Mouse (Mus musculus): ENCODE results near the gene Pan3.

Pan3 gene

GRCm38 (mm10) chr5:147429535-147430305 is at the start of gene Pan3:
TSS of gene Pan3 (plus strand) at chr5:147430161.
- peak; percentile 97 for DNase-seq

DNA sequence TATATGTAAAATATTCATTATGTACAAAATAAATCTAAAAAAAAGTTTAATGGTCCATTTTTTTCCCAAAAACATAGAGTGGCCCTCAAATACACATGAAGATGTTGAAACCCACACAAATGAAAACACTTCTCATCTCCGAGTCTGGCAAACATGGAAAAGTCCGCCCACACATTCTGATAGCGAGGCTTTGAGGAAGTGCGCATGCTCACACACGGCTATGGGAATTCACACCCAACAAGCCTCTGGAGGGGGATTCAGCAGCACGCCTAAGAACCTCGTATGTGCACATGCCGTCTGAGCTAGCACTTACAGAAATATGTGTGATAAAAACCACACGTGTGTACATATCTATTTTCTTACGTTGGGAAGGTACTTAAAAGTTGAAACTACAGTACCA is 48.6 kb upstream of the Pan3 start:
- DNase-seq: no peak

- DNase-seq: peak; percentile 63
These were observed 43.1 kb upstream of the Pan3 start for GRCm38 (mm10) chr5:147386865-147387264.

GRCm38 (mm10) chr5:147388376-147389008 is 41.5 kb upstream of the Pan3 start:
- peak; percentile 71 for DNase-seq

- DNase-seq: no peak
These were observed 40.9 kb upstream of the Pan3 start for GRCm38 (mm10) chr5:147389052-147389451.

DNA sequence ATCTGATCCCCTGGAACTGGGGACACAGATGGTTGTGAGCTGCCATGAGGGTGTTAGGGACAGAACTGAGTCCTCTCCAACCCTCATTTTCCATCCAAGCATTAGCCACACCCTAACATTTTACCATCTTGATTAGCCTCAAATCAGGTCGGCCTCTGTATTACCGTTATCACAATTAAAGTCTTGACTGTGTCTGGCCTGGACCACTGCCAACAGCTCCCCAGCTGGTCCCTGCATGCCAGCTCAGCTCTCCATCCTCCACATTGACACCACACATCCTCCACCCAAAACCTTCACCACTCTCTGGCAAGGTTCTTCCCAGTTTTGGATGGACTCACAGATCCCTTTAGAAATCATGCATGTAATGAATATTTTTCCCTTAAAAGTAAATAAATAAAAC is 39.2 kb upstream of the Pan3 start:
- DNase-seq: peak; percentile 36

DNA sequence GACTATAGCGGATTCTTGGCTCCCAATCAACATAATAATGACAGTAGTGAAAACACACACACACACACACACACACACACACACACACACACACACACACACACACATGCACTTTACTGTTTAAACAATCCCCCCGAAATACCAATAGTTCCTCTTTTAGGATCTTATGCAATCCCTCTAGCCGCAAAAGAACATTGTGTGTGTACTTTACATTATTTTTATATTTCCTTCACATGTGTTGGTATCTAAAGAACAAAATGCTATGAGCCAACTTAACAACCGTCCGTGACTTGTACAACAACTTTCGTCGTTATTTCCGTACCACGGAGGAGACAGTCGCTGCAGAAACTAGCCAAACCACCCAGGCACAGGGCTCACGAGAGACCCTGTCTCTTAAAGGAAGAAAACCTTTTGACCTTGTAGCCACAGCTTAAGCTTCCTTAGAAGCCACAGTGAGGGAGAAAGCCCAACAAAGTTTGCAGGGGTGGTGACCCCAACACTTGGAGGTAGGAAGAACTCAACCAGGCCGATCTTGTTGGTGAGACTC is 37.2 kb upstream of the Pan3 start:
- DNase-seq: no peak

DNA sequence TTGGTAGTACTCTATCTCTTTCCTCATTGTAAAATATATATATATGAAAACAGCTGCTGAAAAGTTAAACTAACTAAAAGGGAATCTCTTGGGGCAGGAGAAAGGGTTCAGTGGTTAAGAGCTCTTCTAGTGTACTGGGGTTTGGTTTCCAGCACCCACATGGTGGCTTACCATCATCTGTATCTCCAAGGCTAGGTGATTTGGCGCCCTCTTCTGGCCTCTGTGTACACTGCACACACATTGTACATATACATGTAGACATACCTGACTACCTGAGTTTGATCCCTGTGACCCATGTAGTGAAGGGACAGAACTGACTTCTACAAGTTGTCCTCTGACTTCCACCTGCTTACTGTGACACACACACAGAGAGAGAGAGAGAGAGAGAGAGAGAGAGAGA is 34.9 kb upstream of the Pan3 start:
- DNase-seq: peak; percentile 18

GRCm38 (mm10) chr5:147399843-147400504 is 30.0 kb upstream of the Pan3 start, which contains the start of gene Flt3:
TSS of gene Flt3 (minus strand) at chr5:147400489.
- peak; percentile 43 for DNase-seq

DNA sequence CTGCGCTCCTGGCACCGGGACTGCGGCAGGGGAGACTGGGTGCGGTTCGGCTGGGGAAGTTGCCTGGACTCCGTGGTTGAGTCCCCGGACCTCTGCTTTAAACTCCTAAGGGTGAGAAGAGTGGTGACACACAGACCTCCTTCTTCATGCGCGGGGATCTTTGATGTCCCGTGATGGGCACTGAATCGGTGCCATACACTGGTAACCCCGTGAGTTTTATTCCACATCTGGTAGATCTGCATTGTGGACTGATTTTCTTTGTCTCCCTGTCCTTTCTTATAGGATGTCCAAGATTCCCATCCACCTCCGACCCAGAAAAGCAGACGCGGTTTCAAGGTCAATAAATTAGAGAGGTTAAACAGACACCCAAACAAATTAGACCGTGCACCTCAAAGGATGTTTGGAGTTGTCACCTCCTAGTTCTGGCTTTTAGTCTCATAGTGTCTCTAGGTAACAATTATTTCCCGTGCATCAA is 29.4 kb upstream of the Pan3 start:
- no peak for DNase-seq

DNA sequence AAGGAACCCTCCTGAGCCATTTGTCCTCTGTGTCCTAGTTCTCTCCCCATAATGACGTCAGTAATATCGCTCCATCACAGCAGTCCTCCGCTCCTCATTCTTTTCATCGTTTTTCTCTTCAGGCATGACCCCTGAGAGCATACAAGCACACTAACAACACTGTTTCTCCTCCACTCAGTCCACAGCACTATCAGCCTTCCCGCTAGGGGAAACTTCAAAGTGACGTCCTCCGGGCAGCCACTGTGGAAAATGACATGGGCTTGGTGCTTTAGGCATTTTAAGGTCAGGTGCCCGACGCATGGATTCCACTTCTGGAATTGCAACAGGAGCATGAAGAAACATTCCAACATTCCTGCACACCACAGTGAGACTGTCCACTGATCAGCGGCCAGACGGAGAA is 28.9 kb upstream of the Pan3 start:
- no peak for DNase-seq

DNA sequence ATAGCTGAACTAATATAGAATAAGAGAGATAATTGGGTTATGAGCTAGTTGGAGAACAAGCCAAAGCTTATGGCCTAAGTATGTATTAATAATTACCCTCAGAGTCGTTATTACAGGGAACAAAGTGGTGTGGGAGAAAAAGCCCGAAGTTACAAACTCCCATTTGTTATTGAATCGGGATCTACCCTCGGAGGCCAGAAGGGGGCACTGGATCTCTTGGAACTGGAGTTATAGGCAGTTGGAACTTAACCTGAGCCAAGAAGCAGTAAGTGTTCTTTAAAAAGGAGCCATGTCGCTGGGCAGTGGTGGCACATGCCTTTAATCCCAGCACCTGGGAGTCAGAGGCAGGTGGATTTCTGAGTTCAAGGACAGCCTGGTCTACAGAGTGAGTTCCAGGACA is 27.5 kb upstream of the Pan3 start:
- DNase-seq: peak; percentile 67

GRCm38 (mm10) chr5:147406135-147406534 is 23.8 kb upstream of the Pan3 start:
- DNase-seq: no peak

DNA sequence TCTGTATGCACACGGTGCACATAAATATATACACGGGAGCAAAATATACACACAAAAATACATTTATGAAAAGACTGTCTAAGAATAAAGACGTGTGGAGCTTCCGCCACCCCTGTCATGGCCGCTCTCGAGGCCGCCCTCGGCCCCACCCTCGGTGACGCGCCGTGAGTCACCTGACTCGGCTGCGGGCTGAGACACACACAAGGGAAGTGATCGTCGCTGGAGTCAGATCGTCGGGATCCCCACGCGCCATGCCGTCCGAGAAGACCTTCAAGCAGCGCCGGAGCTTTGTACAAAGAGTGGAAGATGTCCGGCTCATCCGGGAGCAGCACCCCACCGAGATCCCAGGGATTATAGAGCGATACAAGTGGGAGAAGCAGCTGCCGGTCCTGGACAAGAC is 21.2 kb upstream of the Pan3 start:
- DNase-seq: peak; percentile 49

GRCm38 (mm10) chr5:147410585-147410984 is 19.4 kb upstream of the Pan3 start:
- DNase-seq: no peak

GRCm38 (mm10) chr5:147417986-147418385 is 12.0 kb upstream of the Pan3 start:
- DNase-seq: no peak

- peak; percentile 76 for DNase-seq
These were observed 11.4 kb upstream of the Pan3 start for GRCm38 (mm10) chr5:147418394-147419121.

DNA sequence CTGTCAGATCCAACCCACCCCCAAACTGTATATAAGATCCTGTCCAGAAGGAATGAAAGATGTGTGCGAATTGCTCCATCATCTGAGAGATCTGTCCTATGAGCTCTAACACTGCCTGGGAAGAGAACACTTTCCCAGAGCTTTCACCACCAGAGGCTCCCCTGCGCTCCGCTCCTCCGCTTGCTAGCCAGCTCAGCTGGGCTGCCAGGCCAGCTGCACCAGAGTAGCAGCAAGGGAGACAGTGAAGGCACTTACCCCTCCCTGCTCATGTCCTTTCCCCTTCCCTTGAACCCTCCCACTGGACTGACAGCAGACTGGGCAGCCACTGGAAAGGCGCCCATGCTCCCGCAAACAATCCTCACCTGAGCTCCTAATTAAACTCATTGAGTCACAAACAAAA is 6.3 kb upstream of the Pan3 start:
- no peak for DNase-seq

DNA sequence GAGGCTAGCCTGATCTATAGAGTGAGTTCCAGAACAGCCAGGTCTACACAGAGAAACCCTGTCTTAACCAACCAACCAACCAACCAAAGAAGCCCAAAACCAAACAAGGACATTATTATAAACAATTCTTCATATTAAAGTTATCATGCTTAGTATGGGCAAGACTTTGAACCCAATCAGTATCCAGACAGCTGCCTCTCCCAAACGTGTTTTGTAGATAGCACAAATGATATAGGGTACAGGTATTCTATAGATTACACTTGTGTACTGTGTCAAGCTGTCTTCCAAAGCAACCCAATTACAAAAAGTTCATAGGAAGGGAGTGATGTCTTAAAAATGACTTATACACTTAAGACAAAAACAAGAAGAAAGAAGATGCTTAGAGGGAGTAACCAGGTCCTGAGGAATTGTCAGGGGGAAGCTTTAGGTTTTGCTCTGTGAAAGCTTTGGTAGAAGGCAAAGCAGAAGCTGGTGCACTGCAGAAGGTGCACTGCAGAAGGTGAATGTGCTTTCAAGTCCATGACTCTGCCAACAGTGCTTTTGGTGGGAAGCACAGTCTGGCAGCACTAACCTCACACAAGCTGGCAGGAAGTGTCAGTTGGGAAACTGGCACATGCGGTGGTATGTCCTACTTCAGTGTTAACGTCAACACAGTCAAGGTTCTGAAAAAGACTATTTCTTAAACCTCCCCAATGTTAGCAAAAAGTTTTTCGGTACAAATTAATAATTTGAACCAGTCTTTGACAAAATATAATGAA is 3.7 kb upstream of the Pan3 start:
- no peak for DNase-seq

DNA sequence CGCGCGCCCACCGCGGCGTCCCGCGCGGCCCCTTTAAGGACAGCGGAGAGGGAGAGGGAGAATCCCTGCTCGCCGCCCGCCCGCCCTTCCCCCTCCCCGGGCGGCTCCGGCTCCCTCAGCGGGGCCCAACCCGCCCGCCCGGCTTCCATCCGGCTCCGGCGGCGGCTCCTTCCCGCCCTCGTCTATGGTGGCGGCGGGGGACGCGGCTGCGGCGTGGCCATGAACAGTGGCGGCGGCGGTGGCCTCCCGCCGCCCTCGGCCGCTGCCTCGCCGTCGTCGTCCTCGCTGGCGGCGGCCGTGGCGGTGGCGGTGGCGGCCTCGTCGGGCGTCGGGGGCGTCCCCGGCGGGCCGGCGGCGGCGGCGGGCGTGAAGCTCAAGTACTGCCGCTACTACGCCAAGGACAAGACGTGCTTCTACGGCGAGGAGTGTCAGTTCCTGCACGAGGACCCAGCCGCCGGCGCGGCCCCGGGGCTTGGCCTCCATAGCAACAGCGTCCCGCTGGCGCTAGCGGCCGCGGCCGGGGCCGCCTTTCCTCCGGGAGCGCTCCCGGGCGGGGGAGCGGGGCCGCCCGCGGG is 487 bp downstream of the Pan3 start:
- peak; percentile 61 for DNase-seq
